Mouse (Mus musculus) hindbrain, embryonic 14.5 days (tissue): Measurements from ENCODE around the gene Lime1. TPM values are rescaled to one million over a fixed set of nuclear protein-coding genes. Genes with fewer than 3 reads are reported as not detected.

Experiments
- ATAC-seq: fragments of 200-750 bp; cut with Nextera tagmentation; 2 replicates; pipeline ENCODE4 v1.8.0; 2017; ENCODE audit warnings: moderate number of reproducible peaks, mild to moderate bottlenecking, moderate TSS enrichment, moderate library complexity; ENCODE audit not compliant: low FRiP score
- DNase-seq: peaks from one replicate; pipeline ENCODE4 v3.0.0-alpha.2; 2015; ENCODE audit warnings: low spot score
- H3K27ac ChIP-seq: fragments of 300-500 bp; sonication (generic); 2 replicates; pipeline ENCODE4 v1.5.1; 2014; ENCODE audit warnings: mild to moderate bottlenecking, moderate library complexity
- H3K27me3 ChIP-seq: fragments of 300-500 bp; sonication (generic); 2 replicates; pipeline ENCODE4 v1.6.1; 2014; ENCODE audit warnings: mild to moderate bottlenecking, low read length, mixed read lengths; ENCODE audit not compliant: control insufficient read depth, insufficient read depth
- H3K36me3 ChIP-seq: fragments of 300-500 bp; sonication (generic); replicated peaks from 2 replicates; pipeline ENCODE4 v1.6.1; 2014; ENCODE audit not compliant: control insufficient read depth, insufficient read depth
- H3K4me1 ChIP-seq: fragments of 300-500 bp; sonication (generic); replicated peaks from 2 replicates; pipeline ENCODE4 v1.6.1; 2014; ENCODE audit warnings: antibody characterized with exemption, low read length, mixed read lengths; ENCODE audit not compliant: control insufficient read depth, insufficient read depth
- H3K4me2 ChIP-seq: fragments of 300-500 bp; sonication (generic); replicated peaks from 2 replicates; pipeline ENCODE4 v1.6.1; 2014; ENCODE audit warnings: mild to moderate bottlenecking, moderate library complexity
- H3K4me3 ChIP-seq: fragments of 300-500 bp; sonication (generic); replicated peaks from 2 replicates; pipeline ENCODE4 v1.5.1; 2014; ENCODE audit warnings: mild to moderate bottlenecking, low read length
- H3K9ac ChIP-seq: fragments of 300-500 bp; sonication (generic); 2 replicates; pipeline ENCODE4 v1.6.1; 2014
- H3K9me3 ChIP-seq: fragments of 300-500 bp; sonication (generic); 2 replicates; pipeline ENCODE4 v1.6.1; 2016; ENCODE audit warnings: low read length; ENCODE audit not compliant: control insufficient read depth
- WGBS: fragments of 180-500 bp; shearing (Covaris S2); extraction: QIAGEN DNeasy Blood & Tissue Kit; methylation state at CpG from one replicate; pipeline ENCODE4 v1.1.7; 2014; 5-methylcytosine and 5-hydroxymethylcytosine counted together
- polyA plus RNA-seq: library from polyadenylated mRNA; unstranded; fragments of >200 nt; fragmentation: Nextera tagmentation; extraction: Ambion mirVana; gene quantifications from 2 replicates; pipeline ENCODE4 v1.2.1, GENCODE M21; 2014

Gene Lime1
- polyA plus RNA-seq, 1 experiment from 2014 or later: 39.7 TPM

GRCm38 (mm10) chr2:181423834-181424233 is 44.0 kb downstream of the Lime1 start:
- H3K36me3 ChIP-seq: peaks cover 18% of the 10 kb centered on the region
- 92% methylated on average over 9 of the region's 9 CpGs for WGBS
- no peaks in the 10 kb centered on the region for H3K27me3 ChIP-seq
- no peak for DNase-seq
- ATAC-seq: no peak
- H3K9ac ChIP-seq: no peak overlapping the region
- H3K4me1 ChIP-seq: no peaks in the 10 kb centered on the region
- H3K4me3 ChIP-seq: no peak overlapping the region
- H3K9me3 ChIP-seq: no peaks in the 10 kb centered on the region
- H3K27ac ChIP-seq: no peak overlapping the region
- H3K4me2 ChIP-seq: no peak overlapping the region

Other genes with a start within 250 kb of the Lime1 start
- gene Kcnq2, start 244.8 kb upstream of the Lime1 start, polyA plus RNA-seq: 54.2 and 55.9 TPM in 2 replicates
- 21.1 and 22.3 TPM in 2 replicates for gene Eef1a2, start 223.1 kb upstream of the Lime1 start, polyA plus RNA-seq
- 382 and 446 TPM in 2 replicates for gene Ppdpf, start 192.8 kb upstream of the Lime1 start, polyA plus RNA-seq
- gene Ptk6, start 177.3 kb upstream of the Lime1 start, polyA plus RNA-seq: not detected in 2 replicates
- 0.29 and 0.48 TPM in 2 replicates for gene Srms, start 166.9 kb upstream of the Lime1 start, polyA plus RNA-seq
- not detected in 2 replicates for gene Fndc11, start 160.1 kb upstream of the Lime1 start, polyA plus RNA-seq
- 0.22 and 0.70 TPM in 2 replicates for gene Helz2, start 138.1 kb upstream of the Lime1 start, polyA plus RNA-seq
- gene Gmeb2, start 92.0 kb upstream of the Lime1 start, polyA plus RNA-seq: 16.7 and 18.0 TPM in 2 replicates
- gene Stmn3, start 65.6 kb upstream of the Lime1 start, polyA plus RNA-seq: 1,468 and 1,594 TPM in 2 replicates
- 39.9 and 40.8 TPM in 2 replicates for gene Rtel1, start 60.3 kb upstream of the Lime1 start, polyA plus RNA-seq
- 66.7 and 67.6 TPM in 2 replicates for gene Zgpat, start 15.2 kb upstream of the Lime1 start, polyA plus RNA-seq
- gene Arfrp1, start 14.7 kb upstream of the Lime1 start, polyA plus RNA-seq: 62.3 and 63.3 TPM in 2 replicates
- gene Zbtb46, start 79.3 kb downstream of the Lime1 start, polyA plus RNA-seq: 19.2 and 20.2 TPM in 2 replicates
- not detected in 2 replicates for gene Abhd16b, start 113.1 kb downstream of the Lime1 start, polyA plus RNA-seq
- 105 and 109 TPM in 2 replicates for gene Tpd52l2, start 117.1 kb downstream of the Lime1 start, polyA plus RNA-seq
- 234 and 264 TPM in 2 replicates for gene Dnajc5, start 140.4 kb downstream of the Lime1 start, polyA plus RNA-seq
- gene Uckl1, start 204.8 kb downstream of the Lime1 start, polyA plus RNA-seq: 57.2 and 60.7 TPM in 2 replicates
- gene Prpf6, start 211.8 kb downstream of the Lime1 start, polyA plus RNA-seq: 53.9 and 58.2 TPM in 2 replicates
- 68.3 and 86.2 TPM in 2 replicates for gene Zfp512b, start 212.7 kb downstream of the Lime1 start, polyA plus RNA-seq
- 192 and 211 TPM in 2 replicates for gene Samd10, start 219.1 kb downstream of the Lime1 start, polyA plus RNA-seq